Mouse (Mus musculus) 3134 (cell line): Measurements from ENCODE around the gene Elmo1.

Experiments used
- DNase-seq: peaks from one replicate; pipeline ENCODE4 v3.0.0-alpha.2; 2011; ENCODE audit warnings: low spot score; ENCODE audit not compliant: insufficient read length; ENCODE audit errors: extremely low read depth

Elmo1 gene

DNA sequence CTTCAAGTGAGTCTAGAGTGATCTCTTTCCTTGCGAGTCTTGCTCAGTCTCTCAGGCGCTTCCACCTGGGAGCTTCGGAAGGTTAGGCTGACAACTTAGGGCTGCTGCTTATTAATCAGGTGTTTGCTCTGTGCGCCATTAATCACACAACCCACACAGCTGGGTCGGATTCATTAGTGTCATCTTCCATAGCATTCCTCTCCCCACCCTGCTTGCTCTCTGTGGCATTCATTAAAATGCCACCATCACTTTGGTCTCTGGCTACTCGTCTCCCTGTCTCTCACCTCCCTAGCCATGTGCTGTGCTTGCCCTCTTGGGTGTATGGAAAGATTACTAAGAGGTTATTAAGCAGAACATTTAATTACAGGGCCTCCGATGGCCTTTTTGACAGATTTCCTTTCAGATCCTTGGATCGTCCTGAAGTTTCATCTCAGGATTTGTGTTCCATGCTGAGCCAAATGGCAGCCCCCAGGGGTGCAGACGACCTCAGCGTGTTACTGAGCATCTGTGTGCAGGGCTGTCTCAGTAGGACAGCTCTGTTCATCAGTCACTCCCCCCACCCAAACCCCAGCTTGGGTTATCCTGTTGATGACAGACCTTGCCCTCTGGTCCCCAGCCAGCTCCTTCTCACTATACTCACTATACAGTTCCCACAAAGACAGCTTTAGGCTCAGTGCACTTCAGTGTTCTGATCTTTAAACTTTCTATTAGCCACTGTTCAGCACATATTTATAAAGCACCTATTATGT is 417.2 kb downstream of the Elmo1 start:
- no peak for DNase-seq

DNA sequence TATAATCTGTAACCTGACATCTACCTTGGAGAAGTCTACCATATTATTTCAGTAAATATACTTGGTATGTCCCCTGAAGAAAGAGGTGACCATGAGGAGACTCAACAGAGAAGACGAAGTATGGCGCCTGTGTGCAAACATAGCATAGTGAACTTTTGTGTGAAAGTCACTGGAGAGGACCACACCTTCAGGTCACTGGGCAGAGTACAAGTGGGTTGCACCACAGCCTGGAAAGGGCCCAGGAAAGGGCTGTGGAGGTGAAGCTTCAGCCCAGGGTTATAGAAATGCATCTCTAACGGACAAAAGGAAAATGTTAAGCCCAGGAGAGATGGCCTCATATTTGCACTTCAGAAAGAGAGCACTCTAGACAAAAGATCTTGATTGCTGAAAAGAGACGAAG is 420.6 kb downstream of the Elmo1 start:
- DNase-seq: no peak

DNA sequence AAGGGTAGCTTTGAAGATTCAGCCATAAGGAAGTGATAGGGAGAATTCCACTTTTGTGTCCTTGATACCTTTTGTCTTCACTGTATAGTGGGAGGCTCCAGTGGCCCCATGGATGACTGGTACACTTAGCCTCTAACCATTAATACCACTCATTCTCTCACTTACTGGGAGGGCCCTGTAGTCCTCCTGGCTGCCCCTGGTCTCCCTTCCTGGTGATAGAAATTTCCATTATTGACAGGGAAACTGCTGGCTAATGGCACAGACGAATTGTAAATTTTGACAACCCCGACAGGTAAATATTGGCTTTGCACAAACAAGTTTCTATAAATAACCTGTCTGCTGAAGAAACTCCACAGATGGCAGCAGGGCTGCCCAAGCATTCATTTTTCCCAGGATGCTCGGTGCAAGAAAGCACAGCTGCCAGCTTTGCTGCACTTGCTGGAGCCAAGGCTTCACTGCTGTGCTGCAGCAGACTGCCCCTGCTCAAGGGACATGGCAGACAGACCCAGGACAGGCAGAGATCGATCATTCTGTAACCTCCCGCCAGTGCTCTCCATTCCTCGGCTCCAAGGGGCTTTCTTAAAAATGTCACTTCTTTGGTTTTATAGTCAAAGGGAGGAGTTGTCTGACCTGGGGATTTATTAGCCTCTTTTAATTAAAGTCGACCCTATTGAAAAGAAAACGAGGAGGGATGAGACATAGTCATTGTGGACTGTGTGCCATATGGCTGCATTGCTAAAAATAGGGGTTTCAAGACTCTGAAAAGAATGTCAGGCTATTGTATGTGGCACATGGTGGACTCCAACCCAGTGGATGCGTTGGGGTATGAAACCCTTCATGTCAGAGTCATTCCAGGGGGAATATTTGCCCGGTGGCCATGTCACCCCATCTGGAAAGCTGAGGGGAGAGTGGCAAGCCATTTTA is 422.2 kb downstream of the Elmo1 start:
- DNase-seq: no peak

DNA sequence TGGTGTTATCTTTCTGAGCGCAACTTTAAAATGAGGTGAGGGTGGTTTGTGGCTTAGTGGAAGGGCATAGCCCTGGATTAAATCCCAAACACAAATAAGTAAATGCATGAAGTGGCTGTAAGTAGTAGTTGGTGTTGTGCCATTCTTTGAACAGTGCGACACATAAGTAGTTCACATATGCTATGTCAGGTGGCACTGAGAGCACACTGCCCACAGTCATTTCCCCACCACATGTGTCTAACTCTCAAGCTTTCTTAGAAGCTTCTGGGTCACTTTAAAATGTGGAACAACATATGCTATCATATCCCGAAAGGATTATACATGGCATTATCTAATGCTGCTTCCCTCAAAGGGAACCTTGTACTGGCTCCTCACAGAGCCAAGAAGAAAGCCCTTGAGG is 424.3 kb downstream of the Elmo1 start:
- no peak for DNase-seq

DNA sequence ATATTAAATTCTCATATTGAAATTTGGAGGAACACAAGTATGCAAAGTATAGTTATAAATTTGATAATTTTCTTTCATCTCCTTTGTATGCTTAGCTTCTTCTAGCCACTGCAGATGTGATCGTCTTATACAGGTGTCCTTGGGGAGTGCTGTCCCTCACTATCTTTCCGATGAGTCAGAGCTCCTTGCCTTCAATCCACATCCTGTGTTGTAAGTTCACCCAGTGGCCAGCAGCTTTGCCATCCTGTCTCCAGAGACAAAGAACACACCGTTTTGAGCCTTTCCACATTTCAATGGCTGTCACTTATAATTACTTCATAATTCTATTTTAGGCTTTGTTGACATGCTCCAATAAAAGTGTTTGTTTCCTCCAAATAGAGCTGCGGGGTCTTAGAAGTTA is 425.7 kb downstream of the Elmo1 start:
- no peak for DNase-seq

DNA sequence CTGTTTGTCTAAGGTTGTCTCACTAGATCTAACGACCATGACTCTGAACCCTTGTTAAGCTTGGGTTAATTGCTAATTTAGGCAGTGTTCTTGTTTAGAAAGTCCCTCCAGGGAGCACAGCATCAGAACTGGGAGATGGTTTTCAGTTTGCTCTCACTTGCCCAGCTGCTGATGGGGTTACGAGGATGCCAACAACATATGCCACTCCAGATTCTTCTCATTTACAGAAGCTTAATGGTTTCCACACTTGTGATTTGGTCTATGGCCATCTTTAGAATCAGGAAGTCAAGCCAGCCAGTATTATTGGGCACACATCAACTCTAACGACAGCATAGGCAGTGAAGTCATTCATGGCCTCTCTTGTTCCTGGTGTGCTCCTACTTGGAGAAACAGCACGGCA is 427.3 kb downstream of the Elmo1 start:
- DNase-seq: no peak

DNA sequence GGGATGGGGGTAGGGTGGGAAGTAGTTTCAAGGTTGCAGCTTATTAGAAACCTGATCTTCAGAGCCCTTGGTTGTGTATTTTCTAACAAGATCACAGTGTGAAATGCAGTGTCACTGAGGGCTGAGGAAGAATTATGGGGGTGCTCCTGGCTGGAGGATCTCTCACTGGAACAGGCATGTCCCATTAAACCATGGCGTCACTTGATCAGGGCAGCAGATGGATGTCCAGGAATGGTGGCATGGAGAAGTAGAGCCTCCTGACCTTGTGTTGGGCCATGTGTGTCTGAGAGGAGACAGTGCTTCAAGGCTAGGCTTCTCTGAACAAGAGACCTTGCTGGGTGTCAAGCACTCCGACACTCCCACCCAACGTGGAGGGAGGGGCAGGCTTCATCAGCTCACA is 431.1 kb downstream of the Elmo1 start:
- no peak for DNase-seq

DNA sequence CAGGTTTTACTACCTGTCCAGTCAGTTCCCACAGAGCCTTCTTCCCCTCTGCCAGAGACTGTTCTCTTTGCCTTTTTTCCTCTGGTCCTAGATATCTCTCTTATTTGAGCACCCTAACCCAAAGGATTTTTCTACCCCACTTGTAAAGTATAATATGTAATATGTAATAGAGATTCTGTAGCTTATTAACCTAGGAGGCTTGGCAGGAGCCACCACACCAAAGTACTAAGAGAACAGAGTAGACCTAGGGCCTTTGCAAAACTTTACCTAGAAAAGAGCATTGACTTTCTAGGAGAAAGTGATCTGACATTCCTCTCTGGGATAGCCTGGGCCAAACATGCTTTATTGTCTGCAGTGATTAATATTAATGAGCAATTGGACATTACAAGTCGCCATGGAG is 433.3 kb downstream of the Elmo1 start:
- no peak for DNase-seq

DNA sequence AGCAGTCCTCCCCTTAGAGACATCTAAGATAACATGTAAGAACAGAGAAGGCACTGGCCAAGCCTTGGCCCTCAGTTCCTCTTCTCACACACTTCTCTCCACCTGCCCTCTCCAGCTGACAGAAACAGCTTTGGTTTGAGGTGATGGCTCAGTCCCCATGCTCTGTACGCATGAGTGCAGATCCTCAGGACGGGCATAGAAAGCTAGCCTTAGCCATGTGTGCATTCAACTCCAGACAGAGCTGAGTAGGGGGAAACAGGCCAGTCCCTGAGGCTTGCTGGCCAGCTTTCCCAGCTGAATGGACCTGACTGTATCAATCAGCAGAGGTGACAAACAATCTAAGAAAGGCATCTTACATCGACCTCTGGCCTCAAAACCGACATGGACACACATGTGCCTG is 435.4 kb downstream of the Elmo1 start:
- no peak for DNase-seq

DNA sequence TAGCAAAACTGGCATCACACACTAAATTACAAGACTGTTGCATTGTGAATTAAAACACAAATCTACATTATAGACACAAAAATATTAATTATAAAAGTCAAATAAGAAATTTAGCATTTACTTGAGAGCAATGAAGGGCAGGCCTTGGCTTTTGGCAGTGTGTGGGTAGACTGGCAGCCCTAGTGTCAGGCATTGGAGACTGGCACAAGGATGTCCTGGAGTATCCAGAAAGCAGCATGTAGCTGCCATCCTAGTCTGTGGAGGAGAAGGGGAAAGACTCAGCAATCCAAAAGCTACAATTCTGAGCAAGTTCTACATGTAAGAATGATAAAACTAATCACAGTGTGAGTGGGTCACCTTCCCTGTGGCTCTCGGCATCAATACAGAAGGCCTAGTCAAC is 446.7 kb downstream of the Elmo1 start:
- DNase-seq: no peak

DNA sequence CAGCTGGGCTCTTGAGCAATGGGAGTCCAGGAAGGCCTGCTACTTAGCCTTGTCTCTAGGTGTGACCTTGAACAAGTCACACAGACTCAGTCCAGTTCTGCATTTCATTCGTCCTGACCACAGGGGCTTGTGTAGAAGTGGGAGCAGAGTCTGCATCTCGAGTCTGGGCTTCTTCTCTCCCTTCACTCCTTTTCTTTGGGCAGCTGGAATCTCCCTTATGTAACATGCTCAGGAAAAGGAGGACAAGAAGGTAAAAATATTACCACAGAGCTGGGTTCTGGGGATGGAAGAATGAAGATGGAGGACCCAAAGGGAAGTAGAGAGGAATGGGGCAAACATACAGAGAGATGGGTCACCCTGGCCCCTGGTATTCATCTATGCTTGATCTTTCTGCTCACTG is 447.1 kb downstream of the Elmo1 start:
- no peak for DNase-seq

DNA sequence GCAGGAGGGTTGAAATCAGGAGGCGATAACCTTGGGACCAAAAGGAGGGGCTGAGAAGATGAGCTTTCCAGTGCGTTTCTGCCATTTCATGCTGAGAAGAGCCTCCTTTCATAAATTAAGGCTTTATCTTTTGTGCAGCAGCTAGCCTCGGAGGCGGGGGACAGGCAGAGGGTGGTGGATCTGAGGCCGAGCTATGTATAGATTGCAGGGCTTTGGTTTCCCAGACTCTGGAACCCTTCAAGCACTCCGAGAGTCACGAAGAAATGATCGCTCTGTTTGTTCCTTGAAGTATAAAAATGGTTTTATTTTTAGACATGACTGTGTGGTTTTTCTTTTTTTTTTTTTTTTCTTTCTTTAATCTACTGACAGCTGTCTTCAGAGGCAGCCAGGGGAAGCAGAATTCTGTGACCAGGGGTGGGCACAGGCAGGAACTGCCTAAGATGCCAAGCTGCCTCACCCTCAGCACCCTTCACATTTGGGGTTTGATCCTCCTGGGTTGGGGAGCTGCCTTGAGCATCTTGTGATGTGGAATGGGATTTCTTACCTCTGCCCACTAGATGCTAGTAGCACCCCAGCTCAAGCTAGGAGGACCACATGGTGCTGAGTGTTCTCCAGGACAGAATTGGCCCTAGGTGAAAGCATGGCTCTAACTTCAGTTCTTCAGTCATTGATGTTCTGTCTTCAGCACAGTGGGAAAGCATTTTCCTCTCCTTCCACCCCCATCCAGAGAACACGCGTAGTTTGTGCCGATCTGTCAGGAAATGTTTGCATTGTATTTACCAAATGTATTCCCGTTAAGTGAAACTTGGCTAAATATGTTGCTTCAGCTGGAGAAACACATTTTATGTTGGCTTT is 448.0 kb downstream of the Elmo1 start:
- no peak for DNase-seq

DNA sequence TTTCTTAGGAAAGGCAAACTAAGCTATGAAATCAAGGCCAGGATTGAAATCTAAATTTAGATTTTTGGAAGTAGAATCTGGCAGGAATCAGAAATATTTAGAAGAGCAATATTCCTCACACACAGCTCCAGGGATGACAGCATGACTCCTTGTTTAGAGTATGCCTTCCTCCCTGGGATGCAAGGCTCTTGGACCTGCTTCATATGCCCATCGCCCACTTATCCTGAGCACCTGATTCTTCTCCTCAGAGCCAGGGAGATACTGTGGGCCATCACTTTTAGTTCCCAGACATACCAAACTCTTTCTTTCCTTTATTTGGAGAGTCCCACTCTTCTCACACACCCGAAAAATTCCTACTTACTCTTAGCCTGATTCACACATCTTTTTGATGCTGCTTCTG is 449.2 kb downstream of the Elmo1 start:
- no peak for DNase-seq

DNA sequence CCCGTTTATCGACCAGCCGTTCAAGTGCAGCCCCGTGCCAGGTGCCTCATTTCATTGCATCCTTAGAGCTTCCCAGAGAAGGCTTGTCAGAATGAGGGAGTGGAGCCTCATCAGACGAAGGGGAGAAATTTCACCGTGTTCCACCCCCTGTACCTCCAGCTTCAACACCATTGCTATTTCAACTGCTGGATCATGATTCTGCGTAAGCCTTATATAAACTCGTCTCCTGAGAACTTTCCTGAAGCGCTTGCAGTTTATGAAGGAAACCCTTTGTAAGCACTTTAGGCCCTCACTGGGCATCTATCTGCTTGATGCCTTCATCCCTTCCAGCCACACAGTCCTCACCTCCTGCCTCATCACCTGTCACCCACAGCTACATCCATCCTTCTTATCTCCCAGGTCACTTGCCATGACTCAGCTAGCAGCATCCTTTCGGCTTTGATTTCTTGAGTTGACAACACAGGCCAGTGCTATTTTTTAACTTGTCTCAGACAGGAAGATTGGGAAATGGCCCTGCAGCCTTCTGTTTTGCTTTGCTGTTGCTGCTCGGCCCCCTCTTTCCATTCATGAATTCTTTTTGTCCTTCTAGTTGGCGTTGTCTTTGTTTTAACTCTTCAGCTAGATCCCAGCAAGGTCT is 456.3 kb downstream of the Elmo1 start:
- no peak for DNase-seq

DNA sequence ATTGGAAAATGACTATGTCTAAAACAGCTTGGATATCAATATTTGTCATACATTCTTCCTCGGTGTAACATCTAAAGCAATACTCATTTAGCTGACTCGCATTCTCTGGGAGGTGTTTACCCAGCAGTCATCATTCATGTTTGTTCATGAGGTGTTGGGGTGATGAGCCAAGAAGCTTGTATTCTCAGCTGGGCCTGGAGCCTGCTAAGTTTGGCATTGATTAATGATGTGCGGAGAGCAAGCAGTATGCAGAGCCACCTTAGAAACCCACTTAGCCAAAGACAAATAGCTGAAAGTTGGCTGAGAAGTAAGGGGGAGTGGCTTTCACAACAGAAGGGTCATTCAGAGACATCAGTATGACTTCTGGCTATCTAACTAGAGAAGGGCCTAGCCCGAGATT is 459.6 kb downstream of the Elmo1 start:
- DNase-seq: no peak

DNA sequence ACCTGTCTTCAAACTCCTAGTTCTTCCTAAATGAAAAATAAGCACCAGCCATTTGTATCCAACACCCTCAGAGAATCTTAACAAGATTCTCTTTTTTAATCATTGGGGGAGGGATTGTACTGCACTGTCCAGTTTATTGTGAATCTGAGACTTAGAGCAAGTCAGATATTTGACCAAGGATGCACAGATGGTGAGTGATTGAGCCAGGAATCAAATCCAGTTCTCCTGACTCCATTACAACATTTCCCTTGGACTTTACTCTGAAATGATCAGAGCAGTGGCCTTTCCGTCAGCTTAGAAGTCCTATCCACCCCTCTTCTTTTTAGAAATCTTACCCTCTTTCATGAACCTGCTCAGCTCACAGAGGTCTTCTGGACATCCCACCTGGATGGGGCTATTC is 461.2 kb downstream of the Elmo1 start:
- DNase-seq: no peak

DNA sequence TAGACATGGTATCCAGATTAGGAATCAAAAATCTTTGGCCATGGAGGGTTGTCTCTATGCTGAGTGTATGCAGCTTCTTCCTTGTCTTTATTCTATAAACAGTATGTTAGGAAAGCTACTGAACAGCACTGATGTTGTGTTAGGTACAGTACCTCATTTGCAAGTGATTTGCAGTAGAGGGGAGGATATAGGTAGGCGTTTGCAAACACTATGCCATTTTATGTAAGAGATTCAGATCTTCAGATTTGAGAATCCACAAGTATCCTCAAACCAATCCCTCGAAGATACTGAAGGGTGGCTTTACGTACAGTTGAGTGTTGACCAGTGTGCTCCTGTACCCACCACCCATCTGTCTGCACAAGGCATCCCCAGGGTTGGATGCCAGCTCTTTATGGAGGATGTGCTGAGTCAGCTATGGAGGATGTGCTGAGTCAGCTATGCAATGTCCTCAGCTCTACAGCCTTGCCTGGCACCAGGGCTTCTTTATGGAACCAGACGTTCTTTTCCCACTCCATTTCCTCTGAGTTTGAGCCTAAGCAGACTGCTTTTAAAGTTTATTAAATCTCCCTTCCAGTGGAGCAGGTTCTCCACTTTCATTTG is 465.6 kb downstream of the Elmo1 start:
- no peak for DNase-seq

DNA sequence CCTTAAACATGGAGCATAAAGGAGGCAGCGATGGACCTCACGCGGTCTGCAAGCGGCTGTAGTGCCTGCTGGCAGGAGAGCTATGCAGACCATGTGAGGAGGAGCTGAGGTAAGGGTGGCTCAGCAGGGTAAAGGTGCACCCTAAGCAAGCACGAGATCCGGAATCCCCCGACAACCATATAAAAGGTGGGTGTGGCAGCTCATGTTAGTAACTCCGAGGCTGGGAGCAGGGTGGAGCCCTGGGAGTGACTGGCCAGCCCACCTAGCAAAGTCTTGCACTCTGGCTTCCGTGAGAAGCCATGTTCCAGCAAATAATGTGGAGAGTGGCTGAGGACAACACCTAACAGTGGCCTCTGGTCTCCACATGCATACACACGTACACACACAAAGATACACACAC is 466.3 kb downstream of the Elmo1 start:
- no peak for DNase-seq

DNA sequence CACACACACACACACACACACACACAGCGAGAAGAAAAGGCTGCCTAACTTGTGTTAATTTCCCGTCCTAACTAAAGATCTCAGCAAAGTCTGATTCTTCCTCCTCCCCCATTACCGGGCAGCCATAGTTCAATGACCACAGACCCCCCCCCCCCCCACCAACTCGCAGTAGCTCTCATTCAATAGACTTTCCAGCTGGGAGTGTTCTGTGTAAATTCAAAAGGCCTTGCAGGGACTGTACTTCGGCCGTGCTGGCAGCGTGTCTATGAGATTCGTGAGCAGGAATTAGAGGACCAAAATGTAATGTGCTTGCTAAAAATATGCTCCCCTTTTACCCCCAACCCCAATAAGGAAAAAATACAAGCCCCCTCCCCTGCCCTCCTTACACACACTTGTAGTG is 466.8 kb downstream of the Elmo1 start:
- no peak for DNase-seq

DNA sequence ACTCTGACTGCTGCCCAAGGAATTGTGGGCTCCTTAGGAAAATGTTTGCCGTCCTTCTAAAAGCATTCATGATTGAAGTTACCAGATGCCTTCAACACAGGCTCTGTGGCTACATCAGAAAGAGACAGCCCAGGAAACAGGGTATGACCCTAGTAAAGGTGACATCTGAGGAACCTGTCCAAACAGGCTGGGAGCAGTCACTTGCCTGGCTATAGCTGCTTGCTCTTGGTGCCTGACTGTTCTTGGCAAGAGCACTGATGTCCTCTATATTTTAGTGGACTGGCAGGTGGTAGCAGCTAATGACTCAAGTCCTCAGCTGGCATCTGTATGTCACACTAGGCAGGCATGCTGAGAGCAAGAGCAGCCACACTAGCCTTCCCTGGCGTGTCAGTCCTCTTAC is 468.0 kb downstream of the Elmo1 start:
- no peak for DNase-seq
